Mouse (Mus musculus) heart, postnatal 0 days (tissue): ENCODE data around the gene Cnot8.
A peak's percentile ranks its signal among the peaks of the same experiment; 100 is the strongest.

Source experiments
- CTCF ChIP-seq: IDR thresholded peaks from 2 replicates; pipeline ENCODE4 v1.5.1; 2016; ENCODE audit warnings: antibody characterized with exemption, control low read depth, low read depth
- EP300 ChIP-seq: IDR thresholded peaks from 2 replicates; pipeline ENCODE4 v1.6.1; 2016; ENCODE audit warnings: antibody characterized with exemption, low read depth

DNA sequence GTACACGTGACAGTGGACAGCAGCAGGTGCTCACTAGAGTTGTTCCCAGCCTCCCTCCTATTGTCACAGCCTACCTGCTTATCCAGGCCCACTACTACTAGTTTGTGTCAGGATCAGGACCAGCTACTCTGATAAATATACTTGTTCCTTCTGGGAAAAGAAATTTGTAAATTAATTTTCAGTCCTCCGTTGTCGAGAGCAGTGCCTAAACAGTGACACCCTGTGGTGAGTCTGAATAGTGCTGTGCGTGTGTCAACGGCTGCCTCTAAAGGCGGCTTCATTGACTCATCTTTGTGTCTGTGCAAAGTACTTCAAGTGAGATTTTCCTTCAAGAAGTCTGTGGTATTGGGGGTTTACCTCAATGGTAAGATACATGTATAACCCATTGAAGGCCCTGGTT is 46.5 kb upstream of the Cnot8 start:
- TF ChIP-seq CTCF (peak; percentile 83), EP300 (no peak)
